Mouse (Mus musculus): ENCODE data around the gene Colq. TPM values are rescaled to one million over a fixed set of nuclear protein-coding genes. Genes with fewer than 3 reads are reported as not detected.
"Not testable (repeated sequence)": the region's sequence is repeated elsewhere in the genome, so short reads cannot be mapped to it uniquely, and the experiment has no call there.

The Colq gene
- polyA plus RNA-seq, 1 experiment, result not detected

- Histone ChIP-seq H3K27me3 (ENCODE audit: control insufficient read depth) (no peaks in the 10 kb centered on the region), H3K4me1 (ENCODE audit: control insufficient read depth) (peaks cover 33% of the 10 kb centered on the region), H3K36me3 (ENCODE audit: control insufficient read depth) (peaks cover 9% of the 10 kb centered on the region), H3K4me3 (replicated peaks) (no peak overlapping the region), H3K9me3 (ENCODE audit: control insufficient read depth, low read length) (peaks cover 3% of the 10 kb centered on the region; the same call in 1 of the 2 replicates)
- no peak for TF ChIP-seq TAL1 (IDR thresholded peaks at IDR 0.05; ENCODE audit: low read length)
- TF ChIP-seq GATA1 (IDR thresholded peaks at IDR 0.05; ENCODE audit: low read length), result no peak
Observed at GRCm38 (mm10) chr14:31605514-31605913, 14.4 kb upstream of the Colq start.

- peaks cover 9% of the 10 kb centered on the region for H3K36me3 ChIP-seq (ENCODE audit: control insufficient read depth)
- H3K4me1 ChIP-seq (ENCODE audit: control insufficient read depth), result peaks cover 35% of the 10 kb centered on the region
- TF ChIP-seq GATA1 (IDR thresholded peaks at IDR 0.05; ENCODE audit: low read length) (no peak), TAL1 (IDR thresholded peaks at IDR 0.05; ENCODE audit: low read length) (no peak)
- H3K9me3 ChIP-seq (ENCODE audit: control insufficient read depth, low read length), result peaks cover 3% of the 10 kb centered on the region; the same call in 1 of the 2 replicates
- H3K27me3 ChIP-seq (ENCODE audit: control insufficient read depth), result no peaks in the 10 kb centered on the region
- no peak overlapping the region for H3K4me3 ChIP-seq (replicated peaks)
Observed at GRCm38 (mm10) chr14:31604916-31605315, 13.8 kb upstream of the Colq start.

DNA sequence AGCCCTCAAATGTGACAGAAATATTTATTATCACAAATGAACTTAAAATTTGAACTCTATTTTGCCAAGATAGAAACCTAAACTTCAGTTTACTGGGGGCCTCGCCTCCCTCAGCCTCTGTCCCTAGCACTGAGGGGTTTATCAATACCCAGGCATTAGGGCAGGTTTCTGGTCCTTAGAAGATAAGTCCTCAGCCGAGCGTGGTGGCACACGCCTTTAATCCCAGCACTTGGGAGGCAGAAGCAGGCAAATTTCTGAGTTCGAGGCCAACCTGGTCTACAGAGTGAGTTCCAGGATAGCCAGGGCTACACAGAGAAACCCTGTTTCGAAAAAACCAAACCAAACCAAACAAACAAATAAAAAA, 11.5 kb upstream of the Colq start:
- peaks cover 35% of the 10 kb centered on the region for H3K4me1 ChIP-seq (ENCODE audit: control insufficient read depth)
- not testable (repeated sequence) for H3K36me3 ChIP-seq (ENCODE audit: control insufficient read depth); H3K4me3 ChIP-seq (replicated peaks); H3K27me3 ChIP-seq (ENCODE audit: control insufficient read depth); H3K9me3 ChIP-seq (ENCODE audit: control insufficient read depth, low read length)
- TF ChIP-seq GATA1 (IDR thresholded peaks at IDR 0.05; ENCODE audit: low read length) (peak; percentile 58), TAL1 (IDR thresholded peaks at IDR 0.05; ENCODE audit: low read length) (peak; percentile 72)

DNA sequence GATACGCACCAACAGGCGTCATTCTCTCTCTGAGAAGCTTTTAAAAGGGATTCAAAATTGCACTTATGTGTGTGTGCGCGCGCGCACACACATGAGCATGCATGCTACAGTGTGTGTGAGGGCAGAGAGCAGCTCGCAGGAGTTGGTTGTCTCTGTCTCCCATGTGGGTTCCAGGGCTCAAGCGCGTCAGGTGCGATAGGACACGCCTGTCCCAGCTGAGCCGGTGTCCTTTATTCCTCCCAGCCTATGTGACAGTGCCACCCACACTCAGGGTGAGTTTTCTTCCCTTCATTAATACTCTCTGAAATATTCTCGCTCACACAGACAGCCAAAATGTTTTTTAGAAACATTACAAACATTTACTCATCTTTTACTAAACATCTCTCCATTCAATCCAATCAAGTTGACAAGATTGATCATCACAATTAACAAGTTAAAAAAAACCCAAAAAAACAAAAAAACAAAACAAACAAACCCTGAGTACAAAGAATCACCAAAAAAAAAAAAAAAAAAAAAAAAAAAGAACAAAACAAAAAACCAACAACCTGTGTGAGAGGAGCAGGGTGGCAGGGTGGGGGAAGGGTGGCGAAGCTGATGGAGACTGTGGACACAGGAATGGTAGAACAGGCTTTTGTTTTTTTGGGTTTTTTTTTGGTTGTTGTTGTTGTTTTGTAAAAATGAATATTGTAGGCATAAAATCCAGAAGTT, 10.9 kb upstream of the Colq start:
- Histone ChIP-seq H3K4me1 (ENCODE audit: control insufficient read depth) (peaks cover 35% of the 10 kb centered on the region), H3K27me3 (ENCODE audit: control insufficient read depth) (no peaks in the 10 kb centered on the region), H3K9me3 (ENCODE audit: control insufficient read depth, low read length) (peaks cover 3% of the 10 kb centered on the region; the same call in 1 of the 2 replicates), H3K4me3 (replicated peaks) (no peak overlapping the region), H3K36me3 (ENCODE audit: control insufficient read depth) (peaks cover 7% of the 10 kb centered on the region)
- TF ChIP-seq GATA1 (IDR thresholded peaks at IDR 0.05; ENCODE audit: low read length) (no peak), TAL1 (IDR thresholded peaks at IDR 0.05; ENCODE audit: low read length) (no peak)

DNA sequence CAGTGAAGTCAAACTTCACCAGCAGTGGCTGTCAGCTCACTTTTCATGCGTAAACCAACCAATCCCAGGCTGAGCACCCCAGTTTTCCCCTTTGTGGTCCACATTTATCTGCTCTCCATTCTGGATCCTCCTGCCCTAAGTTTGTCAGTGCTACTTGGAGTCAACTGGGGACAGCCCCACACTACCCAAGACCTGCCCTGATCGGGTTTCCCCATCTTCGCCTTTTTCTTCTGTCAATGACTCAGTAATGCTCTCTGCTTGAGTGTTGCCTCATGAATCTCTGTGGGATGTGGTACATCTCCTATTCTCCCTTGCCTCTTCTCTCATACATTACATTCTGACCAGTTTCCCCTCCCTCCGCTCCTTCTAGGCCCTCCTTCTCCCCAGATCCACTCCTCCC, 6.3 kb upstream of the Colq start:
- no peaks in the 10 kb centered on the region for H3K9me3 ChIP-seq (ENCODE audit: control insufficient read depth, low read length)
- no peaks in the 10 kb centered on the region for H3K36me3 ChIP-seq (ENCODE audit: control insufficient read depth)
- peaks cover 16% of the 10 kb centered on the region for H3K4me1 ChIP-seq (ENCODE audit: control insufficient read depth)
- H3K27me3 ChIP-seq (ENCODE audit: control insufficient read depth), result no peaks in the 10 kb centered on the region
- no peak for TF ChIP-seq TAL1 (IDR thresholded peaks at IDR 0.05; ENCODE audit: low read length)
- no peak for TF ChIP-seq GATA1 (IDR thresholded peaks at IDR 0.05; ENCODE audit: low read length)
- no peak overlapping the region for H3K4me3 ChIP-seq (replicated peaks)

- Histone ChIP-seq H3K4me1 (ENCODE audit: control insufficient read depth) (peaks cover 6% of the 10 kb centered on the region), H3K9me3 (ENCODE audit: control insufficient read depth, low read length) (no peaks in the 10 kb centered on the region), H3K27me3 (ENCODE audit: control insufficient read depth) (no peaks in the 10 kb centered on the region), H3K36me3 (ENCODE audit: control insufficient read depth) (no peaks in the 10 kb centered on the region), H3K4me3 (replicated peaks) (no peak overlapping the region)
- TF ChIP-seq GATA1 (IDR thresholded peaks at IDR 0.05; ENCODE audit: low read length) (no peak), TAL1 (IDR thresholded peaks at IDR 0.05; ENCODE audit: low read length) (no peak)
Observed at GRCm38 (mm10) chr14:31596408-31596807, 5.3 kb upstream of the Colq start.

DNA sequence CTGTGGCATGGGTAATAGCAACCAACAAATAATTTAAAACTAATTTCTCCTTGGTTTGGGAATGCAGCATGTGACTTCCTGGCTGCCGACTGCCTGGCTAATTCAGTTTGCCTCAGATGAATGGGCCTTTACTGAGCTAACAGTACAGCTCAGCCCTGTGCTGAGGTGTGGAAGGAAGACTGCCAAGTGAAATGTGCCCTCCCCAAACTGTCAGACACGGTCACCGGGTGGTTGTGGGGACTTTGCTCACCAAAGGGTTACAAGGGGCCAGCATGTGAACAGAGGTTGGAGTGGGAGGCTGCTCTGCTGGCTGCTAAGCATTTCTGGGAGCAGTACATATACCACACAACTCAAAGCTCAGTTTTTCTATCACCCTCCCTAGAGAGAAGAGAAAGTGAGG, 3.5 kb upstream of the Colq start:
- no peaks in the 10 kb centered on the region for H3K9me3 ChIP-seq (ENCODE audit: control insufficient read depth, low read length)
- H3K36me3 ChIP-seq (ENCODE audit: control insufficient read depth), result no peaks in the 10 kb centered on the region
- no peaks in the 10 kb centered on the region for H3K27me3 ChIP-seq (ENCODE audit: control insufficient read depth)
- TF ChIP-seq GATA1 (IDR thresholded peaks at IDR 0.05; ENCODE audit: low read length) (no peak), TAL1 (IDR thresholded peaks at IDR 0.05; ENCODE audit: low read length) (no peak)
- H3K4me1 ChIP-seq (ENCODE audit: control insufficient read depth), result no peaks in the 10 kb centered on the region; the same call in 1 of the 2 replicates
- H3K4me3 ChIP-seq (replicated peaks), result no peak overlapping the region

DNA sequence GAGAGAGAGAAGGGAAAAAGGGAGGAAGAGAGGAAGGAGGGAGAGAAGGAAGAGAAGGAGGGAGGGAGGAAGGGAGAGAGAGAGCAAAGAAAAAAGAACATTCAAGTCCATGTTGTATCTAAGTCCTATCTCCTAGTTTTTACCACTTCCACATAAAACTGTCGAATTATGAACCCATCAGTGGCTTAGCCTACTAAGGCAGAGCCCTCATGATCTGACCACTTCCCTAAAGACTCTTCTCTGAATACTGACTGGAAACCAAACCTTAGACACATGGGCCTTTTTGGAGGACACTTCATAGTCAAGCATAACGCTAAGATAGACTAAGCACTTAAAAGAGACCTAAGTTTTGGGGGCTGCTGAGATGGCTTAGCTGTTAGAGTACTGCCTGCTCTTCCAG, 1.9 kb upstream of the Colq start:
- H3K4me1 ChIP-seq (ENCODE audit: control insufficient read depth), result no peaks in the 10 kb centered on the region; the same call in 1 of the 2 replicates
- no peaks in the 10 kb centered on the region for H3K36me3 ChIP-seq (ENCODE audit: control insufficient read depth)
- TF ChIP-seq GATA1 (IDR thresholded peaks at IDR 0.05; ENCODE audit: low read length) (no peak), TAL1 (IDR thresholded peaks at IDR 0.05; ENCODE audit: low read length) (no peak)
- H3K27me3 ChIP-seq (ENCODE audit: control insufficient read depth), result no peaks in the 10 kb centered on the region
- no peaks in the 10 kb centered on the region for H3K9me3 ChIP-seq (ENCODE audit: control insufficient read depth, low read length)
- no peak overlapping the region for H3K4me3 ChIP-seq (replicated peaks)

- TF ChIP-seq GATA1 (IDR thresholded peaks at IDR 0.05; ENCODE audit: low read length) (no peak), TAL1 (IDR thresholded peaks at IDR 0.05; ENCODE audit: low read length) (no peak)
- no peak overlapping the region for H3K4me3 ChIP-seq (replicated peaks)
- no peaks in the 10 kb centered on the region for H3K36me3 ChIP-seq (ENCODE audit: control insufficient read depth)
- H3K4me1 ChIP-seq (ENCODE audit: control insufficient read depth), result no peaks in the 10 kb centered on the region; the same call in 1 of the 2 replicates
- peaks cover 1% of the 10 kb centered on the region; the same call in 1 of the 2 replicates for H3K27me3 ChIP-seq (ENCODE audit: control insufficient read depth)
- H3K9me3 ChIP-seq (ENCODE audit: control insufficient read depth, low read length), result peaks cover 3% of the 10 kb centered on the region
Observed at GRCm38 (mm10) chr14:31586451-31586850, 4.7 kb downstream of the Colq start.

Measured in erythroblast, embryonic 14.5 days (primary cell).